Mouse (Mus musculus): ENCODE results near the gene Cdkal1.

DNA sequence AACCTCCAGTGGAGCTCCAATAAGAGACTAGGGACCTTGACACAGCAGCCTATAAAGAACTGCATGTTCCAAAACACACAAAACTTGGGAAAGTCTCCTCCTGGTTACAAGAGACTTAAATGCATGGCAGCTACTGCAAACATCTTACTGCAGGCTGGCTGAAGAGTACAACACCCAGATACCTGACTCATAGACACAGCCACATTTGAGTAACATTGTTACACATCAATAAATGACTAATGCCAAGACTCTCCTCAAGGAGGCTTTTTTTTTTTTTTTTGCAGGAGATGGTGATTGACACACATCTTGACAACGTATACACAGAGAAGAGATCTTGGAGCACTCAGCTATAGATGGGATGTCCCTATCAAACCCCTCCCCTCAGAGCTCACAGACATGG is 215.3 kb downstream of the Cdkal1 start:
- no peak for TF ChIP-seq POLR2A (IDR thresholded peaks at IDR 0.05; ENCODE audit: borderline replicate concordance, insufficient read depth, low read length)
- no peak for TF ChIP-seq CTCF (IDR thresholded peaks at IDR 0.05; ENCODE audit: borderline replicate concordance, insufficient read depth, low read depth, low read length)
